Mouse (Mus musculus) spleen, adult 12 weeks (tissue): ENCODE measurements at regions not wholly inside any gene's neighbourhood (a gene's known extent, or its start where the extent isn't known, plus 50 kb on each side); places are given as distances from the start of the nearest gene placed in this dataset.

ENCODE experiments used
- DNase-seq: peaks from one replicate; pipeline ENCODE4 v3.0.0; 2022; ENCODE audit warnings: low spot score

- DNase-seq, result no peak
Observed at GRCm38 (mm10) chr4:11903861-11904260, 77.2 kb downstream of the Gm10604 start.

- no peak for DNase-seq
Observed at GRCm38 (mm10) chr4:11903401-11903800, 77.7 kb downstream of the Gm10604 start.

GRCm38 (mm10) chr4:11899979-11900624 lies 81.0 kb downstream of the Gm10604 start:
- DNase-seq, result peak; percentile 58

- DNase-seq, result no peak
Observed at GRCm38 (mm10) chr4:11897231-11897630, 83.8 kb downstream of the Gm10604 start.

- no peak for DNase-seq
Observed at GRCm38 (mm10) chr4:11895857-11896825, 84.9 kb downstream of the Gm10604 start.

GRCm38 (mm10) chr4:11893560-11894205 lies 87.4 kb downstream of the Gm10604 start:
- DNase-seq, result no peak

GRCm38 (mm10) chr4:11889039-11889600 lies 91.9 kb downstream of the Gm10604 start:
- no peak for DNase-seq

GRCm38 (mm10) chr4:11887377-11887776 lies 93.7 kb downstream of the Gm10604 start:
- DNase-seq, result no peak

- no peak for DNase-seq
Observed at GRCm38 (mm10) chr4:11885499-11885898, 95.6 kb downstream of the Gm10604 start.

GRCm38 (mm10) chr4:11884818-11885217 lies 96.2 kb downstream of the Gm10604 start:
- DNase-seq, result no peak

GRCm38 (mm10) chr4:11883295-11883694 lies 97.8 kb downstream of the Gm10604 start:
- DNase-seq, result no peak

GRCm38 (mm10) chr4:11882666-11883065 lies 98.4 kb downstream of the Gm10604 start:
- no peak for DNase-seq

GRCm38 (mm10) chr4:11878638-11879037 lies 102.4 kb downstream of the Gm10604 start:
- no peak for DNase-seq

- DNase-seq, result no peak
Observed at GRCm38 (mm10) chr4:11877945-11878344, 103.1 kb downstream of the Gm10604 start.

GRCm38 (mm10) chr4:11876009-11876408 lies 105.1 kb downstream of the Gm10604 start:
- no peak for DNase-seq

GRCm38 (mm10) chr4:11874586-11875264 lies 106.3 kb downstream of the Gm10604 start:
- no peak for DNase-seq

GRCm38 (mm10) chr4:11872036-11872435 lies 109.0 kb downstream of the Gm10604 start:
- no peak for DNase-seq

- no peak for DNase-seq
Observed at GRCm38 (mm10) chr4:11869721-11870120, 111.3 kb downstream of the Gm10604 start.

- no peak for DNase-seq
Observed at GRCm38 (mm10) chr4:11868565-11868964, 112.5 kb downstream of the Gm10604 start.
